Mouse (Mus musculus) olfactory bulb, adult 2 months (tissue): ENCODE results near the gene Cpsf7.

ENCODE experiments used
- CTCF ChIP-seq: fragments of 200-500 bp; IDR thresholded peaks from 2 replicates; pipeline ENCODE4 v1.5.1; 2012; ENCODE audit warnings: low read depth, mild to moderate bottlenecking, low read length, moderate library complexity; ENCODE audit not compliant: insufficient read depth
- POLR2A ChIP-seq: fragments of 200-500 bp; IDR thresholded peaks from 2 replicates; pipeline ENCODE4 v1.6.1; 2012; ENCODE audit warnings: mild to moderate bottlenecking, low read depth, low read length, moderate library complexity; ENCODE audit not compliant: insufficient read depth

DNA sequence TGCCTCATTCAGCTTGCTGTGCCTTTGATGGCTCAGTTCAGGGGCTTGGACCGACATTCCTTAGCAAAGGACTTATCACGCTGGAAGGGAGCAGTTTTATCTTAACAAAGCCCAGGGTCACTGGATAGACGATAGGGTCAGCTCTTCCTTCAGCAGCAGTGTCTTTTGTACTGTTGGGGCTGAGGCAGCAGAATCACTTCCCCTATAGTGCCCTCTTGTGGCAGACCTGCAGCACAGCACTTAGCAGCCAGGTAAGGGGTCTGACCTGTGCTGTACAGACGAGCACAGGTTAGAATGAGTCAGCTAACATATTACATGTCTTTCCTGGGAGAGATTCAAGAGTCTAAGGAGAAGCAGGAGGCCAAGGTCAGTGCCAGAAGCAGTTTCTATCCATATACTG, 22.5 kb upstream of the Cpsf7 start:
- peak; percentile 72 for TF ChIP-seq CTCF
- no peak for TF ChIP-seq POLR2A
